Mouse (Mus musculus) megakaryocyte, embryonic 14.5 days (primary cell): Measurements from ENCODE around the gene Nat14.

Source experiments
- FLI1 ChIP-seq: IDR thresholded peaks from 2 replicates; pipeline ENCODE4 v1.6.1; 2012; ENCODE audit warnings: low read length, inconsistent platforms, mixed read lengths
- GATA1 ChIP-seq: IDR thresholded peaks from 3 replicates; pipeline ENCODE4 v1.6.1; 2012; ENCODE audit warnings: mixed read lengths, low read length, inconsistent platforms, borderline replicate concordance

DNA sequence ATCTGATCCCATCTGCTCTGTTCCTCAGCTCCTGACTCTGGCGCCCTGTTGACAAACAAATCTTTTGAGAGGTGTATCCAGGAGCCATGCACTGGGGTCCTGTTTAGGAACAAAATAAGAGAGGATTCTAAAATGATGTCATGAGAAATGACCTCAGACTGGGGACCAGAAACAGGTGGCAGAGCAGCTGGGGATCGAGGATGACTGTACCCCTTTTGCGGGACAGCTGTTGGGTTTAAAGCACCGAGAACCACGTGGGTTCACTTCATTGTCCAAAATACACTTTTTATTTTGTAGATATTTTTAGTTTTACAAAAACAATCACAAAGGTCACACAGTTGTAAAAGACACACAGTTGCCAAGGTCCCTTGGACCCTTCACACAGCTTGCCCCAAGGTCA lies 43.2 kb downstream of the Nat14 start:
- TF ChIP-seq GATA1 (no peak), FLI1 (no peak)
